Comparison of ENCODE assay signal across 34 mouse cellular contexts in the genomic region with DNA sequence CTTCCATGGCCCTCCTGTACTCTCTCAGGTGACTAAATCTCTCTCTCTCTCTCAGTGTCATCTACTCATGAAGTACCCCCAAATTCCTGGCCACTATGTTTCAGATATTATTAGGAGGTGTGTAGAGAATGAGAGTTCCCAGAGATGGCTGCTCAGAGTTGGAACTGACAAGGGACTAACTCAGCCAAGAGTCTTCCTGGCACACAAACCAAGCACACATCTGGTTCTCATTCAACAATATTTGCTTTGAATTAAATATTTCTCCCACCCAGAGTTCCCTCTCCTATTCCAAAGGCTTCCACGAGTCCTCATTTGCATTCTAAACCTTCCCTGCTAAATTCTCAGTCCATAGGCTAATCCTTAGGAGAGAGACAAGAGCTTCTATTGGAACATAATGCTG. TPM values are rescaled to one million over a fixed set of nuclear protein-coding genes. Genes with fewer than 3 reads are reported as not detected.
A peak's percentile ranks its signal among the peaks of the same experiment; 100 is the strongest.
DNase-seq lines count a peak whose midpoint lies in the region; ATAC-seq and TF ChIP-seq lines count a peak whose summit lies in the region.
"Had no signal": no experiment of that assay in that cellular context is flagged by ENCODE, and none has a peak within 500 bp of the region (broad histone marks: within the 10 kb centered on the region; RNA-seq: fewer than 3 reads in every experiment).

No protein-coding gene starts in this region.

- TF ChIP-seq CTCF in intestine, postnatal 0 days (IDR thresholded peaks at IDR 0.05; ENCODE audit: low read depth) = no peak

- 0 out of 2 replicates have a peak, but pooled peaks cover 9% of the 10 kb centered on the region for H3K27me3 ChIP-seq in embryonic facial prominence, embryonic 12.5 days
- H3K27me3 ChIP-seq in embryonic facial prominence, embryonic 15.5 days = no peaks in the 10 kb centered on the region
- H3K27me3 ChIP-seq in forebrain, embryonic 12.5 days = peaks cover 11% of the 10 kb centered on the region; the same call in 1 of the 2 replicates
- 0 out of 2 replicates have a peak, but pooled peaks cover 5% of the 10 kb centered on the region for H3K27me3 ChIP-seq in intestine, postnatal 0 days (replicated peaks; ENCODE audit: control insufficient read depth, insufficient read depth, low read length)
- H3K27me3 ChIP-seq: forebrain, embryonic 13.5 days; intestine, embryonic 15.5 days had no signal

- peaks cover 4% of the 10 kb centered on the region for H3K4me1 ChIP-seq in embryonic facial prominence, embryonic 12.5 days
- H3K4me1 ChIP-seq in embryonic facial prominence, embryonic 15.5 days = 0 out of 2 replicates have a peak, but pooled peaks cover 6% of the 10 kb centered on the region
- H3K4me1 ChIP-seq in forebrain, embryonic 12.5 days = 0 out of 2 replicates have a peak, but pooled peaks cover 4% of the 10 kb centered on the region
- H3K4me1 ChIP-seq in intestine, postnatal 0 days (replicated peaks; ENCODE audit: control insufficient read depth, insufficient read depth, low read length) = no peaks in the 10 kb centered on the region
- H3K4me1 ChIP-seq: forebrain, embryonic 13.5 days; intestine, embryonic 15.5 days had no signal

- H3K9me3 ChIP-seq in embryonic facial prominence, embryonic 12.5 days = peaks cover 8% of the 10 kb centered on the region; the same call in 1 of the 2 replicates
- no peaks in the 10 kb centered on the region for H3K9me3 ChIP-seq in embryonic facial prominence, embryonic 15.5 days (replicated peaks)
- no peaks in the 10 kb centered on the region for H3K9me3 ChIP-seq in forebrain, embryonic 12.5 days
- no peaks in the 10 kb centered on the region for H3K9me3 ChIP-seq in intestine, postnatal 0 days (ENCODE audit: control insufficient read depth)
- H3K9me3 ChIP-seq: forebrain, embryonic 13.5 days; heart, embryonic 15.5 days; hindbrain, embryonic 13.5 days; intestine, embryonic 15.5 days had no signal

- no peak overlapping the region for H3K4me2 ChIP-seq in embryonic facial prominence, embryonic 12.5 days (replicated peaks)
- no peak overlapping the region for H3K4me2 ChIP-seq in embryonic facial prominence, embryonic 15.5 days (replicated peaks)
- H3K4me2 ChIP-seq in forebrain, embryonic 12.5 days = no peak overlapping the region
- H3K4me2 ChIP-seq in intestine, postnatal 0 days (replicated peaks; ENCODE audit: low read depth) = no peak overlapping the region
- H3K4me2 ChIP-seq: forebrain, embryonic 13.5 days; heart, embryonic 12.5 days; heart, embryonic 15.5 days; hindbrain, embryonic 13.5 days; intestine, embryonic 15.5 days had no signal

- no peak overlapping the region for H3K9ac ChIP-seq in embryonic facial prominence, embryonic 12.5 days
- no peak overlapping the region for H3K9ac ChIP-seq in embryonic facial prominence, embryonic 15.5 days
- no peak overlapping the region for H3K9ac ChIP-seq in forebrain, embryonic 12.5 days
- no peak overlapping the region for H3K9ac ChIP-seq in intestine, postnatal 0 days (ENCODE audit: low read depth, low read length)
- H3K9ac ChIP-seq: forebrain, embryonic 13.5 days; heart, embryonic 12.5 days; heart, embryonic 15.5 days; hindbrain, embryonic 13.5 days; intestine, embryonic 15.5 days had no signal

- ATAC-seq in embryonic facial prominence, embryonic 12.5 days (ENCODE audit: insufficient number of reproducible peaks, insufficient read depth, low FRiP score, low TSS enrichment) = no peak
- ATAC-seq in embryonic facial prominence, embryonic 15.5 days (ENCODE audit: insufficient number of reproducible peaks, low FRiP score, low TSS enrichment, low read depth) = peak; percentile 58; the same call in 1 of the 2 replicates
- no peak for ATAC-seq in forebrain, embryonic 12.5 days (ENCODE audit: low FRiP score)
- no peak for ATAC-seq in intestine, postnatal 0 days
- ATAC-seq: activated CD4-positive, CD25-positive, alpha-beta regulatory T cell, adult 4 months; CD4-positive, CD25-positive, alpha-beta regulatory T cell, adult 4 months; forebrain, embryonic 13.5 days; forebrain, embryonic 16.5 days; hindbrain, embryonic 16.5 days; intestine, embryonic 15.5 days had no signal

- no peaks in the 10 kb centered on the region for H3K36me3 ChIP-seq in embryonic facial prominence, embryonic 12.5 days
- no peaks in the 10 kb centered on the region for H3K36me3 ChIP-seq in embryonic facial prominence, embryonic 15.5 days
- H3K36me3 ChIP-seq in forebrain, embryonic 12.5 days (replicated peaks) = no peaks in the 10 kb centered on the region
- no peaks in the 10 kb centered on the region for H3K36me3 ChIP-seq in intestine, postnatal 0 days (ENCODE audit: control insufficient read depth, insufficient read depth)
- H3K36me3 ChIP-seq: heart, embryonic 12.5 days; heart, embryonic 15.5 days; hindbrain, embryonic 10.5 days; hindbrain, embryonic 13.5 days; intestine, embryonic 15.5 days had no signal

- H3K4me3 ChIP-seq in embryonic facial prominence, embryonic 12.5 days = no peak overlapping the region
- H3K4me3 ChIP-seq in embryonic facial prominence, embryonic 15.5 days (replicated peaks) = no peak overlapping the region
- H3K4me3 ChIP-seq in forebrain, embryonic 12.5 days (replicated peaks) = no peak overlapping the region
- no peak overlapping the region for H3K4me3 ChIP-seq in intestine, postnatal 0 days (ENCODE audit: low read depth, low read length)
- H3K4me3 ChIP-seq: forebrain, embryonic 13.5 days; heart, embryonic 12.5 days; heart, embryonic 15.5 days; hindbrain, embryonic 10.5 days; hindbrain, embryonic 13.5 days; intestine, embryonic 15.5 days had no signal

- peak overlapping the region; percentile 32; the same call in 1 of the 2 replicates for H3K27ac ChIP-seq in embryonic facial prominence, embryonic 12.5 days
- H3K27ac ChIP-seq in embryonic facial prominence, embryonic 15.5 days (replicated peaks) = peak overlapping the region; percentile 79; the same call in 1 of the 2 replicates
- no peak overlapping the region for H3K27ac ChIP-seq in forebrain, embryonic 12.5 days
- no peak overlapping the region for H3K27ac ChIP-seq in intestine, postnatal 0 days (ENCODE audit: low read depth, low read length)
- H3K27ac ChIP-seq: forebrain, embryonic 13.5 days; heart, embryonic 15.5 days; hindbrain, embryonic 10.5 days; hindbrain, embryonic 13.5 days; intestine, embryonic 15.5 days had no signal

- WGBS in embryonic facial prominence, embryonic 12.5 days = 38% methylated on average over 1 of the region's 1 CpGs
- WGBS in embryonic facial prominence, embryonic 15.5 days = 48% methylated on average over 1 of the region's 1 CpGs
- WGBS in forebrain, embryonic 12.5 days = 63% methylated on average over 1 of the region's 1 CpGs
- 69% methylated on average over 1 of the region's 1 CpGs for WGBS in intestine, postnatal 0 days

- DNase-seq in heart, adult 11 months = peak; percentile 13
- DNase-seq in heart, adult 18-20 months = no peak
- peak; percentile 59 for DNase-seq in NIH3T3 (ENCODE audit: low read depth)
- no peak for DNase-seq in adrenal gland, adult 18-20 months (ENCODE audit: low spot score in 2 of 2)
- DNase-seq: adrenal gland, adult 2 months; adrenal gland, postnatal 25 days; cerebellum, adult 18-20 months; cerebellum, adult 9-10 months; cerebellum, postnatal 14 days; gastrocnemius, postnatal 10 days; gastrocnemius, postnatal 36 days; heart, postnatal 10 days; heart, postnatal 36 days; kidney, adult 18-20 months; kidney, adult 9 months had no signal

RNA-seq across cellular contexts. Expression of a gene that starts 11.1 kb away (rescaled TPM):
- total RNA-seq in heart, adult 18-20 months (2021) = 1 to 10 TPM; 1.3 to 1.5 TPM
- 0.10 and 0.17 TPM in 2 replicates for polyA plus RNA-seq in embryonic facial prominence, embryonic 12.5 days (2016; fragmentation: Nextera tagmentation; extraction: Ambion mirVana)
- 0.41 and 0.53 TPM in 2 replicates for polyA plus RNA-seq in embryonic facial prominence, embryonic 15.5 days (2015; fragmentation: Nextera tagmentation; extraction: Ambion mirVana)
- polyA plus RNA-seq in forebrain, embryonic 12.5 days (2016; fragmentation: Nextera tagmentation; extraction: Ambion mirVana) = 0.17 and 0.19 TPM in 2 replicates
- total RNA-seq in adrenal gland, adult 18-20 months (2021) = under 1 TPM in 1 of 2 experiments, not detected in 1; 0.07 TPM
- polyA plus RNA-seq in intestine, postnatal 0 days (2015; fragmentation: Nextera tagmentation; extraction: Ambion mirVana) = 0.03 TPM in 1 of 2 replicates, not detected in the other
- total RNA-seq: adrenal gland, adult 2 months; adrenal gland, postnatal 25 days; gastrocnemius, adult 18-20 months; gastrocnemius, postnatal 10 days; gastrocnemius, postnatal 36 days; granulocyte monocyte progenitor cell, adult 5-6 weeks; MEL had no signal
- polyA plus RNA-seq: adrenal gland, adult 2 months; C2C12 had no signal

RNA-seq across cellular contexts. Expression of a gene that starts 28.1 kb away (rescaled TPM):
- 1 to 10 TPM; 1.1 to 2.2 TPM for total RNA-seq in heart, adult 18-20 months (2021)
- 0.12 and 0.20 TPM in 2 replicates for polyA plus RNA-seq in embryonic facial prominence, embryonic 12.5 days (2016; fragmentation: Nextera tagmentation; extraction: Ambion mirVana)
- 0.27 and 0.88 TPM in 2 replicates for polyA plus RNA-seq in embryonic facial prominence, embryonic 15.5 days (2015; fragmentation: Nextera tagmentation; extraction: Ambion mirVana)
- polyA plus RNA-seq in forebrain, embryonic 12.5 days (2016; fragmentation: Nextera tagmentation; extraction: Ambion mirVana) = not detected in 2 replicates
- total RNA-seq in adrenal gland, adult 18-20 months (2021) = not detected
- not detected in 2 replicates for polyA plus RNA-seq in intestine, postnatal 0 days (2015; fragmentation: Nextera tagmentation; extraction: Ambion mirVana)
- total RNA-seq: adrenal gland, adult 2 months; adrenal gland, postnatal 25 days; common myeloid progenitor, adult 5-6 weeks; gastrocnemius, adult 18-20 months; gastrocnemius, postnatal 36 days; granulocyte monocyte progenitor cell, adult 5-6 weeks had no signal
- polyA plus RNA-seq: adrenal gland, adult 2 months; forebrain, embryonic 13.5 days; hindbrain, embryonic 10.5 days had no signal

Comparison
In these comparisons a context has a peak if more than half of its experiments do, and no peak if none do; other contexts are left out.
1. DNase-seq: peak in heart, adult 11 months (single experiment) and NIH3T3 (single experiment); none in heart, adult 18-20 months (0 of 2) and adrenal gland, adult 18-20 months (0 of 2).
2. H3K27ac ChIP-seq: peak in embryonic facial prominence, embryonic 12.5 days (single experiment) and embryonic facial prominence, embryonic 15.5 days (single experiment); none in forebrain, embryonic 12.5 days (single experiment) and intestine, postnatal 0 days (single experiment).